Mouse (Mus musculus) spleen, adult 12 weeks (tissue): ENCODE data around the gene Rasef.
"Not testable (repeated sequence)": the region's sequence is repeated elsewhere in the genome, so short reads cannot be mapped to it uniquely, and the experiment has no call there.

Experiments used
- DNase-seq: peaks from one replicate; pipeline ENCODE4 v3.0.0; 2022; ENCODE audit warnings: low spot score

Gene Rasef

GRCm38 (mm10) chr4:73790260-73791185, at the start of gene Rasef:
TSS of gene Rasef (minus strand) at chr4:73790994.
- no peak for DNase-seq

GRCm38 (mm10) chr4:73826587-73826986, 35.8 kb upstream of the Rasef start:
- DNase-seq, result no peak

DNA sequence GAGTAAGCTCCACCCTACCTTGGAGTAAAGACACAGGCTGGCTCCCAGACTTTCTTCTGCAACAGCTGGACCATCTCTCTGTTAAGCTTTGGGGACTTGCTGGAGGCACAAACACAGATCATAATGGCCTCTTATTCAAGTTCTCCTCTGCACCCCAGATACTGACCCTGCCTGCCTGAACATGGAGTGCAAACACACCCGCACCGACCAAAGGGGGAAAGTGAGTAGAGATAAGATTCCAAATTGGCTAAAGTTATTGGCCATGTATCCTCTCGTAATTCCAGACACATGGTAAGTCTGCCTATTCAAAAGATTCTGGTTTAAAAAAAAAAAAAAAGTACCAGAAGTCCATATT, 369 bp upstream of the Rasef start:
- no peak for DNase-seq

DNA sequence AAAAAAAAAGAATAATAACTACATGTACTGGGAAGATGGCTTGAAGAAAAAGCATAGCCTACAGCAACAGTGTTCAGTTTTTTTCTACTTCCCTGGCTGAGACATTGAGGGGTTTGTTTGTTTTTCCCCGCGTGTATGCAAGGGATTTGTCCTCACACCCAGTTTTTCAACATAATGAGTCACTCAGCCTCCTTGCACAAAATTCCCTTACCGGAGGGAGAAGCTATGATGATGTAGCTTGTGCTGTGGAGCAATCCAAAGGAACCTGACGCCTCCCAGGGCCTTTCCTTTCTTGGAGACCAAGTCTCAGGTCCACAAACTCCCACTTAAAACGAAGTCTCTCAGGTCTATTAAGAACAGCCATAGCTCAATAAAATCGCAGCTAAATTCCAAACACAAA, 1.3 kb downstream of the Rasef start:
- no peak for DNase-seq

DNA sequence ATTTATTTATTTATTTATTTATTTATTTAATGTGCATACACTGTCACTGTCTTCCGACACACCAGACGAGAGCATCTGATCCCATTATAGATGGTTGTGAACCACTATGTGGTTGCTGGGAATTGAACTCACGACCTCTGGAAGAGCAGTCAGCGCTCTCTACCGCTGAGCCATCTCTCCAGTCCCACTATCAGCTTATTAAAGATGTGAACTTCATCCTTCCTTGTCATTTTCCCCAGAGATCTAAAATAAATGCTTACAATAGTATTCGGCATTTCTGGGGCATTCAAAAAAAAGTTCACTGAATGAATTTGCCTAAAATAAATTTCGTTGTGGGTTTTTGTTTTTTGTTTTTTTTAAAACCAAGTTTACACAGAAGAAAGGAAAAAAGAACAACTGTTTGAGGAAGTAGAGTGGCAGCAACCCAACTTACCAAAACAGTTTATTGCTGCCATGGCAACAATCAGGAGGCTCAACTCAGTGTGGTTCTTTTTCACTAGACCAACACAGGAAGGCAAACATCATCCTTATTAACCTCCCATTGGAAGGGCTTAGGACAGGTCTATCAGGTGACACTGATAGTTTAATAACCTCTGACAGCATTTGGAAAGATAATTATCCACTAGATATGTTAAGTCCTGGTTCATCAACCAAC, 2.6 kb downstream of the Rasef start:
- no peak for DNase-seq

- DNase-seq, result no peak
These were observed 6.6 kb downstream of the Rasef start for GRCm38 (mm10) chr4:73784147-73784546.

GRCm38 (mm10) chr4:73781061-73781460, 9.7 kb downstream of the Rasef start:
- DNase-seq, result no peak

DNA sequence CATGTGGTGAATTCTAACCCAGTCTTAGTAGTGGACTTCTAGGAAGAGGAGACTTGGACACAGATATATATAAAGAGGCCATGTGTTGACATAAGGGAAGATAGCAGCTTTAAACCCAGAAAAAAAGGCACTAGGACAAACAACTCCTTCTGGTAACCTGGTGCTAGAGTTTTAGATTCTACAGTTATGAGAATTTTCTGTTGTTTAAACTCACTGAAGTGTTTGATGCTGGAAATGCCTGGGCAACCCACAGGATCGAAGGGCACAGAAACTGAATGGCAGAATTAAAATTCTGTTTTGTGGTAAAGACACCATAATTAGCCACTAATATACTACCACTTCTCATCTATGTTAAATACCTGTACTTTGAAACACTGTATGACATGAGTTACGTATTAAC, 15.5 kb downstream of the Rasef start:
- DNase-seq, result no peak

GRCm38 (mm10) chr4:73773831-73774810, 16.7 kb downstream of the Rasef start:
- DNase-seq, result no peak

DNA sequence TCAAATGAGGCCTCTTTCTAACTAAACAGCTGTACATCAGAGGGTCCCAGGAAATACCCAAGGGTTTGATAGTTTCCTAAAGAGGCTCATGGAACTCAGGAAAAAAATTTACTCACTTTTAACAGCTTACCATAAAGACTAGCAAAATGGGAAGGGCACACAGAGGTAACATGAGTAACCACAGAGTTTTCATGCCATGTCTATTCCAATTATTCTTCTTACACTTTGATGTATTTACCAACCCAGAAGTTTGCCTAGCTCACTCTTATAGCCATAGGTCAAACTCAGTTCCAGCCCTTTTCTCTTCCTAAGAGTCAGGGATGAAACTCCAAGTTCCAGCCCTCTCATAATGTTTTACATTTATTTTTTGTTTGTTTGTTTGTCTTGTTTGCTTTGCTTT, 18.8 kb downstream of the Rasef start:
- no peak for DNase-seq

- no peak for DNase-seq
These were observed 20.2 kb downstream of the Rasef start for GRCm38 (mm10) chr4:73770592-73770991.

- DNase-seq, result no peak
These were observed 22.6 kb downstream of the Rasef start for GRCm38 (mm10) chr4:73768156-73768555.

DNA sequence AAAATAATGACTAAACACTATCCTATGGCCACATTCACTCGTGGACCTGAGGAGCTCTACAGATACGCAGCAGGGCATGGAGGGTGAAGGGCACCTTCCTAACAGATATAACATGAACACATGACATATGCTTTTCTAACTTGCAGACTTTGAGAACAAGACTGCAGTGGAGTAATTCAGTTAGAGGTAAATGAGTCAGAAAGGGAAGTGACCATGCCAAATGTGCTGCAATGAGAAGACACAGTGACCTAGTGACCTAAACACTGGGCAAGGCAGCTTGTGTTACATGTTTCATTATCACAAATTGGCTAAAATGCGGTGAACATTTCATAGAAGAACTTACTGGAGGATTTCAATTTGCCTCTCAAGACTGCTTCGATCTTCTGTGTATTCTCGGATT, 42.6 kb downstream of the Rasef start:
- DNase-seq, result no peak

- no peak for DNase-seq
These were observed 51.4 kb downstream of the Rasef start for GRCm38 (mm10) chr4:73739439-73739838.

DNA sequence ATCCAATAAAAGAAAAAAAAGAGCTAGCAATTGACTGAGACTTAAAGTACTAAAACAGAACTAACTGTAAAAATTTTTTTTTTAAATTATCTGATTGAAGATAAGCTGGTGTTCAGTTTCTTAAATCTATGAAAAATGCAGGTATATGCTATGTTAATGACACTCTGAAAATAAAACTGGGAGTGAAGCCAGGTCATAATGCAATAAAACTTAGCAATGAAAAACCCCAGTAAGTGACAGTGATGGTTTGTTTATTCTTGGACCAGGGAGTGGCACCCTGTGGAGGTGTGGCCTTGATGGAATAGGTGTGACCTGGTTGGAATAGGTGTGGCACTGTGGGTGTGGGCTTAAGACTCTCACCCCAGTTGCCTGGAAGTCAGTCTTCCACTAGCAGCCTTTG, 71.0 kb downstream of the Rasef start:
- no peak for DNase-seq

DNA sequence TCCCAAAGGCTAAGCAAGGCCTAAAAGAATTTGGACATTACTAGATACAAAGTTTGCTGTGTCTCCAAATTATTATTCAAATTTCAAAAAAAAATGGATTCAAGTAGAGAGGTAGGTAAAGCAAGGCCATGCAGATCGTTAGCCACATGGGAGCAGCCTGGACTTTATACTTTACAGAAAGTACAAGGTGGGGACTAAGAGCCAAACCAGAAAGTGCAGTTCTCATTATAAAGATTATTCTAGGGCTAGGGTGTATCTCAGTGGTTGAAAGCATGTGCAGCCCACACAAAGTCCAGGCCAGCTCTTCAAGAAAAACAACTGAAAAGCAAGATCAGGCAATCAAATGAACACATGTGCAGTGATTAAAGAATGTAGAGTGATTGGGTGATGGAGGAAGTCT, 72.0 kb downstream of the Rasef start:
- no peak for DNase-seq

DNA sequence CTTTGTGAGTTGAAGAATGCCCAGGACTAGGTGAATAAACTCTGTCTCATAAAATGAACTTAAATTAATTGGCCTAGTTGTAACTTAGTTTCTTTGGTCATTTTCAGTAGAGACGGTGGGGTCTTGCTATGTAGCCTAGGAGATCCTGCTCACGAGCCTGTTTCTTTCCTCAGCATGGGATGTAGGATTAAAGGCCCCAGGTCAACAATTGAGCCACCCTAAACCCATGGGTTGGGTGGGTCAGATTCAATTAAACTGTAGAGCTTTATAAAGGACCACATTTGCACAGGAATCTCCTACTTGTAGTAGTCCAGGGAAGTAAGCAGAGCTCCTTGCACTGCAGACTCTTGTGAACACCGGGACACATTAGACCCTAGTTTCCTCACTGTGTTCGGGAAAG, 107.6 kb downstream of the Rasef start, which contains the start of gene Gm428:
TSS of gene Gm428 (plus strand) at position 301 of the 400 bp plus-strand sequence.
- DNase-seq, result not testable (repeated sequence)

GRCm38 (mm10) chr4:73668054-73668453, 122.7 kb downstream of the Rasef start, which contains the start of gene Gm11239:
TSS of gene Gm11239 (plus strand) at chr4:73668354.
- DNase-seq, result not testable (repeated sequence)
